ENCODE assay signal across 10 mouse cellular contexts in genomic region chr1:79822806-79823525, GRCm38 (mm10). TPM values are rescaled to one million over a fixed set of nuclear protein-coding genes. Genes with fewer than 3 reads are reported as not detected.
DNase-seq lines count a peak whose midpoint lies in the region; ATAC-seq and TF ChIP-seq lines count a peak whose summit lies in the region.
"Had no signal": no experiment of that assay in that cellular context is flagged by ENCODE, and none has a peak within 500 bp of the region (broad histone marks: within the 10 kb centered on the region; RNA-seq: fewer than 3 reads in every experiment).

No protein-coding gene starts in this region.

- H3K4me2 ChIP-seq in kidney, embryonic 14.5 days (replicated peaks; ENCODE audit: low read depth, low read length): no peak overlapping the region
- H3K4me2 ChIP-seq in heart, postnatal 0 days (ENCODE audit: low read depth, low read length): no peak overlapping the region
- H3K4me2 ChIP-seq in forebrain, embryonic 15.5 days (replicated peaks): no peak overlapping the region
- H3K4me2 ChIP-seq: embryonic facial prominence, embryonic 12.5 days; neural tube, embryonic 12.5 days had no signal

- no peak for TF ChIP-seq CTCF in heart, postnatal 0 days (IDR thresholded peaks at IDR 0.05; ENCODE audit: low read depth)

- intact Hi-C loops in left cerebral cortex, postnatal 25 days (cut with DNase I): no loop called here

- 51% methylated on average over 13 of the region's 13 CpGs for WGBS in kidney, embryonic 14.5 days
- 50% methylated on average over 13 of the region's 13 CpGs for WGBS in heart, postnatal 0 days
- 76% methylated on average over 13 of the region's 13 CpGs for WGBS in forebrain, embryonic 15.5 days

- H3K27ac ChIP-seq in kidney, embryonic 14.5 days (ENCODE audit: low read depth, low read length): no peak overlapping the region; the same call in 1 of the 2 replicates
- peak overlapping the region; percentile 41 for H3K27ac ChIP-seq in heart, postnatal 0 days (ENCODE audit: low read depth)
- no peak overlapping the region for H3K27ac ChIP-seq in forebrain, embryonic 15.5 days (replicated peaks)
- H3K27ac ChIP-seq: embryonic facial prominence, embryonic 12.5 days; neural tube, embryonic 12.5 days had no signal

- no peaks in the 10 kb centered on the region for H3K27me3 ChIP-seq in kidney, embryonic 14.5 days (ENCODE audit: control insufficient read depth, insufficient read depth, low read length)
- H3K27me3 ChIP-seq in heart, postnatal 0 days (ENCODE audit: control insufficient read depth, insufficient read depth, low read length): no peaks in the 10 kb centered on the region
- H3K27me3 ChIP-seq in forebrain, embryonic 15.5 days: no peaks in the 10 kb centered on the region
- H3K27me3 ChIP-seq: embryonic facial prominence, embryonic 12.5 days; neural tube, embryonic 12.5 days had no signal

- H3K9me3 ChIP-seq in kidney, embryonic 14.5 days (ENCODE audit: control insufficient read depth, low read length): no peaks in the 10 kb centered on the region
- H3K9me3 ChIP-seq in heart, postnatal 0 days (replicated peaks; ENCODE audit: control insufficient read depth, low read length): no peaks in the 10 kb centered on the region
- no peaks in the 10 kb centered on the region for H3K9me3 ChIP-seq in forebrain, embryonic 15.5 days
- H3K9me3 ChIP-seq: embryonic facial prominence, embryonic 12.5 days; neural tube, embryonic 12.5 days had no signal

- no peak for TF ChIP-seq EP300 in heart, postnatal 0 days (IDR thresholded peaks at IDR 0.05; ENCODE audit: low read depth)

- no peak overlapping the region for H3K9ac ChIP-seq in kidney, embryonic 14.5 days (ENCODE audit: low read depth, low read length)
- H3K9ac ChIP-seq in heart, postnatal 0 days (replicated peaks; ENCODE audit: low read depth, low read length): no peak overlapping the region
- no peak overlapping the region for H3K9ac ChIP-seq in forebrain, embryonic 15.5 days (replicated peaks)
- H3K9ac ChIP-seq: embryonic facial prominence, embryonic 12.5 days; neural tube, embryonic 12.5 days had no signal

- H3K4me3 ChIP-seq in kidney, embryonic 14.5 days (ENCODE audit: low read length): no peak overlapping the region
- no peak overlapping the region for H3K4me3 ChIP-seq in heart, postnatal 0 days (ENCODE audit: low read depth, low read length)
- no peak overlapping the region for H3K4me3 ChIP-seq in forebrain, embryonic 15.5 days
- H3K4me3 ChIP-seq: embryonic facial prominence, embryonic 12.5 days; neural tube, embryonic 12.5 days had no signal

- peak; percentile 23 for DNase-seq in kidney, adult 11 months
- DNase-seq in cerebellum, adult 8-10 months: peak; percentile 9
- peak; percentile 44 for DNase-seq in heart, postnatal 0 days (ENCODE audit: low spot score)
- DNase-seq in left cerebral cortex, postnatal 25 days (ENCODE audit: low spot score in 2 of 2): peak; percentile 23 to 31
- DNase-seq in right cerebral cortex, postnatal 25 days: peak; percentile 10
- DNase-seq in embryo, embryonic 9.5 days (ENCODE audit: extremely low spot score): no peak

- no peaks in the 10 kb centered on the region for H3K36me3 ChIP-seq in kidney, embryonic 14.5 days (ENCODE audit: control insufficient read depth, insufficient read depth, low read length)
- H3K36me3 ChIP-seq in heart, postnatal 0 days (replicated peaks; ENCODE audit: control insufficient read depth, insufficient read depth, low read length): no peaks in the 10 kb centered on the region
- no peaks in the 10 kb centered on the region for H3K36me3 ChIP-seq in forebrain, embryonic 15.5 days

- H3K4me1 ChIP-seq in kidney, embryonic 14.5 days (ENCODE audit: control insufficient read depth, insufficient read depth, low read length): peaks cover 11% of the 10 kb centered on the region; the same call in 1 of the 2 replicates
- H3K4me1 ChIP-seq in heart, postnatal 0 days (ENCODE audit: control insufficient read depth, insufficient read depth): no peaks in the 10 kb centered on the region
- peaks cover 3% of the 10 kb centered on the region; the same call in 1 of the 2 replicates for H3K4me1 ChIP-seq in forebrain, embryonic 15.5 days

- ATAC-seq in kidney, embryonic 14.5 days (ENCODE audit: low FRiP score, low TSS enrichment): no peak
- ATAC-seq in heart, postnatal 0 days (ENCODE audit: insufficient read depth, low read depth): peak; percentile 44
- no peak for ATAC-seq in forebrain, embryonic 15.5 days (replicated peaks)

RNA-seq across cellular contexts. Expression of gene Serpine2, which starts 38.0 kb away (rescaled TPM):
- 108 and 136 TPM in 2 replicates for polyA plus RNA-seq in kidney, embryonic 14.5 days (2014; fragmentation: Nextera tagmentation; extraction: Ambion mirVana)
- total RNA-seq in heart, postnatal 0 days (2014; rRNA removed; ENCODE audit: low replicate concordance): 21.2 and 26.0 TPM in 2 replicates
- polyA plus RNA-seq in heart, postnatal 0 days (2015; fragmentation: Nextera tagmentation; extraction: Ambion mirVana): 50.5 and 55.7 TPM in 2 replicates
- 100 to 1,000 TPM; 136 to 162 TPM for total RNA-seq in left cerebral cortex, postnatal 25 days (2021)
- 47.6 and 55.5 TPM in 2 replicates for polyA plus RNA-seq in forebrain, embryonic 15.5 days (2015; fragmentation: Nextera tagmentation; extraction: Ambion mirVana)

RNA-seq across cellular contexts. Expression of gene Wdfy1, which starts 47.0 kb away (rescaled TPM):
- polyA plus RNA-seq in kidney, embryonic 14.5 days (2014; fragmentation: Nextera tagmentation; extraction: Ambion mirVana): 26.3 and 38.8 TPM in 2 replicates
- total RNA-seq in heart, postnatal 0 days (2014; rRNA removed; ENCODE audit: low replicate concordance): 33.2 and 51.1 TPM in 2 replicates
- polyA plus RNA-seq in heart, postnatal 0 days (2015; fragmentation: Nextera tagmentation; extraction: Ambion mirVana): 30.6 and 35.0 TPM in 2 replicates
- total RNA-seq in left cerebral cortex, postnatal 25 days (2021): 10 to 100 TPM; 37.7 to 42.9 TPM
- polyA plus RNA-seq in forebrain, embryonic 15.5 days (2015; fragmentation: Nextera tagmentation; extraction: Ambion mirVana): 79.6 and 87.1 TPM in 2 replicates

RNA-seq across cellular contexts. Expression of gene Mrpl44, which starts 47.1 kb away (rescaled TPM):
- 48.6 and 57.3 TPM in 2 replicates for polyA plus RNA-seq in kidney, embryonic 14.5 days (2014; fragmentation: Nextera tagmentation; extraction: Ambion mirVana)
- total RNA-seq in heart, postnatal 0 days (2014; rRNA removed; ENCODE audit: low replicate concordance): 49.6 and 70.6 TPM in 2 replicates
- polyA plus RNA-seq in heart, postnatal 0 days (2015; fragmentation: Nextera tagmentation; extraction: Ambion mirVana): 57.2 and 61.3 TPM in 2 replicates
- total RNA-seq in left cerebral cortex, postnatal 25 days (2021): 10 to 100 TPM; 25.7 to 27.5 TPM
- 45.8 and 47.4 TPM in 2 replicates for polyA plus RNA-seq in forebrain, embryonic 15.5 days (2015; fragmentation: Nextera tagmentation; extraction: Ambion mirVana)
